25 mouse cellular contexts compared by ENCODE assay signal in the genomic region with DNA sequence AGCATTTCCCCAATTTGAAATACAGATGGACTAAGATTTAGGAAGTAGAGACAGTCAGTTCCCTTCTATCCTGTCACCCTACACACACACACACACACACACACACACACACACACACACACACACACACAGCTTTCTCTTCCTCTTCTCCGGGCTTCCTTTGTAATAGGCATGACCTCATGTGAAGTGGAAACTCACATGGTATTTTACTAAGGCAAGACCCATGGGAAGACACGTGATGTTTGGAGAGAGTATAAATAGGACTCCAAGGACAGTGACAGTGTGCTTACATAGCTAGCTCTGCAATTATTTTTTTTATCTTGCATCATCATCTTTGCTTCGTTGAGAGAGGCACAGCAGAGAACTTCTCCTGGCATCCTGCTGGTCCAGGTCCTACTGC.
DNase-seq lines count a peak whose midpoint lies in the region; ATAC-seq and TF ChIP-seq lines count a peak whose summit lies in the region.
"Had no signal": no experiment of that assay in that cellular context is flagged by ENCODE, and none has a peak within 500 bp of the region (broad histone marks: within the 10 kb centered on the region; RNA-seq: fewer than 3 reads in every experiment).

No protein-coding gene starts in this region.

- TF ChIP-seq CTCF in MEL (IDR thresholded peaks at IDR 0.05 in 2 of 3, conservative IDR thresholded peaks at IDR 0.05 in 1 of 3; ENCODE audit: control insufficient read depth in 1 of 3, insufficient read depth in 1 of 3, low read depth in 2 of 3, low read length in 3 of 3, poor library complexity in 1 of 3, severe bottlenecking in 1 of 3): no peak

- H3K79me2 ChIP-seq in MEL (ENCODE audit: control insufficient read depth, insufficient read depth, low read length, poor library complexity): no peaks in the 10 kb centered on the region

- no peak overlapping the region for H3K27ac ChIP-seq in embryonic facial prominence, embryonic 14.5 days (replicated peaks; ENCODE audit: low read depth, low read length)
- H3K27ac ChIP-seq in embryonic facial prominence, embryonic 10.5 days (replicated peaks): no peak overlapping the region
- no peak overlapping the region for H3K27ac ChIP-seq in MEL (ENCODE audit: control insufficient read depth, low read depth, low read length)
- H3K27ac ChIP-seq: embryonic facial prominence, embryonic 12.5 days; embryonic facial prominence, embryonic 15.5 days; forebrain, embryonic 10.5 days; forebrain, embryonic 12.5 days had no signal

- TF ChIP-seq EP300 in MEL (IDR thresholded peaks at IDR 0.05; ENCODE audit: low read depth in 1 of 2, low read length in 2 of 2): no peak

- ATAC-seq in embryonic facial prominence, embryonic 14.5 days (ENCODE audit: low read depth): peak; percentile 53; the same call in 1 of the 2 replicates
- 0 out of 2 replicates have a peak, but pooled peaks have one; percentile 26 for ATAC-seq in megakaryocyte progenitor cell, adult 5-6 weeks (replicated peaks; ENCODE audit: poor library complexity)
- ATAC-seq: forebrain, embryonic 14.5 days; forebrain, embryonic 16.5 days had no signal

- TF ChIP-seq POLR2A in MEL (IDR thresholded peaks at IDR 0.05; ENCODE audit: control insufficient read depth in 1 of 2, insufficient read depth in 1 of 2, low read depth in 1 of 2, low read length in 2 of 2, poor library complexity in 1 of 2): no peak

- H3K4me2 ChIP-seq in embryonic facial prominence, embryonic 14.5 days (ENCODE audit: low read depth, low read length): no peak overlapping the region
- H3K4me2 ChIP-seq: embryonic facial prominence, embryonic 12.5 days; embryonic facial prominence, embryonic 15.5 days; forebrain, embryonic 12.5 days had no signal

- DNase-seq in embryonic facial prominence, embryonic 14.5 days (ENCODE audit: low spot score): no peak
- DNase-seq in embryonic facial prominence, embryonic 10.5 days (ENCODE audit: low spot score): no peak
- DNase-seq in A20 (ENCODE audit: low read depth, low spot score) (peak; percentile 13), MEL (ENCODE audit: low read depth, low spot score) (peak; percentile 14)
- no peak for DNase-seq in cerebellum, postnatal 36 days
- no peak for DNase-seq in layer of hippocampus, adult 9-11 months
- no peak for DNase-seq in cerebellum, postnatal 14 days
- DNase-seq: adrenal gland, adult 8-10 months; adrenal gland, postnatal 14 days; adrenal gland, postnatal 36 days; cerebellum, adult 11 months; cerebellum, adult 18-20 months; cerebellum, adult 8-10 months; cerebellum, adult 9-11 months; cerebellum, postnatal 25 days; embryo, embryonic 11 days had no signal

- H3K9me3 ChIP-seq in embryonic facial prominence, embryonic 14.5 days (ENCODE audit: control insufficient read depth, low read length): no peaks in the 10 kb centered on the region
- no peaks in the 10 kb centered on the region for H3K9me3 ChIP-seq in embryonic facial prominence, embryonic 10.5 days
- H3K9me3 ChIP-seq in MEL (replicated peaks; ENCODE audit: insufficient read depth, low read length): no peaks in the 10 kb centered on the region
- H3K9me3 ChIP-seq: embryonic facial prominence, embryonic 12.5 days; embryonic facial prominence, embryonic 15.5 days; forebrain, embryonic 10.5 days; forebrain, embryonic 12.5 days; G1E had no signal

- no peaks in the 10 kb centered on the region for H3K4me1 ChIP-seq in embryonic facial prominence, embryonic 14.5 days (ENCODE audit: control insufficient read depth, insufficient read depth, low read length)
- H3K4me1 ChIP-seq in embryonic facial prominence, embryonic 10.5 days: no peaks in the 10 kb centered on the region
- H3K4me1 ChIP-seq in MEL (ENCODE audit: control insufficient read depth in 1 of 2, insufficient read depth in 2 of 2, low read length in 2 of 2): no peaks in the 10 kb centered on the region
- H3K4me1 ChIP-seq: embryonic facial prominence, embryonic 12.5 days; embryonic facial prominence, embryonic 15.5 days; forebrain, embryonic 10.5 days; forebrain, embryonic 12.5 days had no signal

- no peak overlapping the region for H3K9ac ChIP-seq in embryonic facial prominence, embryonic 14.5 days (ENCODE audit: low read depth, low read length)
- H3K9ac ChIP-seq in MEL (ENCODE audit: control insufficient read depth, low read depth, low read length, poor library complexity, severe bottlenecking): no peak overlapping the region
- H3K9ac ChIP-seq: embryonic facial prominence, embryonic 12.5 days; embryonic facial prominence, embryonic 15.5 days; forebrain, embryonic 12.5 days had no signal

- no peak overlapping the region for H3K4me3 ChIP-seq in embryonic facial prominence, embryonic 14.5 days (ENCODE audit: low read depth, low read length)
- H3K4me3 ChIP-seq in embryonic facial prominence, embryonic 10.5 days: no peak overlapping the region
- H3K4me3 ChIP-seq in MEL (ENCODE audit: control insufficient read depth in 1 of 2, insufficient read depth in 1 of 2, low read depth in 2 of 2, low read length in 2 of 2): no peak overlapping the region
- H3K4me3 ChIP-seq: embryonic facial prominence, embryonic 12.5 days; embryonic facial prominence, embryonic 15.5 days; erythroblast, embryonic 14.5 days; forebrain, embryonic 10.5 days; forebrain, embryonic 12.5 days had no signal

- WGBS in embryonic facial prominence, embryonic 14.5 days: 76% methylated on average over 3 of the region's 3 CpGs
- 80% methylated on average over 3 of the region's 3 CpGs for WGBS in embryonic facial prominence, embryonic 10.5 days

- no peaks in the 10 kb centered on the region for H3K27me3 ChIP-seq in embryonic facial prominence, embryonic 14.5 days (replicated peaks; ENCODE audit: control insufficient read depth, insufficient read depth, low read length)
- no peaks in the 10 kb centered on the region for H3K27me3 ChIP-seq in embryonic facial prominence, embryonic 10.5 days (replicated peaks; ENCODE audit: low read depth, poor library complexity, severe bottlenecking)
- no peaks in the 10 kb centered on the region; a peak in 2 of 4 replicates for H3K27me3 ChIP-seq in MEL (ENCODE audit: control insufficient read depth in 1 of 2, insufficient read depth in 2 of 2, low read length in 2 of 2)
- H3K27me3 ChIP-seq: embryonic facial prominence, embryonic 12.5 days; embryonic facial prominence, embryonic 15.5 days; forebrain, embryonic 12.5 days had no signal

- no peaks in the 10 kb centered on the region for H3K36me3 ChIP-seq in embryonic facial prominence, embryonic 14.5 days (ENCODE audit: control insufficient read depth, insufficient read depth, low read length)
- no peaks in the 10 kb centered on the region for H3K36me3 ChIP-seq in embryonic facial prominence, embryonic 10.5 days (replicated peaks)
- no peaks in the 10 kb centered on the region for H3K36me3 ChIP-seq in MEL (ENCODE audit: control insufficient read depth in 1 of 2, insufficient read depth in 2 of 2, low read length in 2 of 2)
- H3K36me3 ChIP-seq: embryonic facial prominence, embryonic 12.5 days; embryonic facial prominence, embryonic 15.5 days; forebrain, embryonic 10.5 days; forebrain, embryonic 12.5 days; G1E had no signal

- no peak for TF ChIP-seq RAD21 in MEL (IDR thresholded peaks at IDR 0.05; ENCODE audit: low read depth, low read length)

TF ChIP-seq in MEL, 35 proteins besides CTCF, POLR2A, EP300 and RAD21:
- TF ChIP-seq USF1 (IDR thresholded peaks at IDR 0.05; ENCODE audit: low read depth, low read length): no peak
- no peak for TF ChIP-seq GATA1 (IDR thresholded peaks at IDR 0.05; ENCODE audit: low read depth, low read length)
- no peak for TF ChIP-seq MEF2A (IDR thresholded peaks at IDR 0.05; ENCODE audit: extremely low read depth, insufficient replicate concordance, low read depth, low read length, poor library complexity, severe bottlenecking)
- TF ChIP-seq JUND (IDR thresholded peaks at IDR 0.05; ENCODE audit: low read depth, low read length): no peak
- TF ChIP-seq CHD2 (IDR thresholded peaks at IDR 0.05; ENCODE audit: low read length): no peak
- TF ChIP-seq CHD1 (IDR thresholded peaks at IDR 0.05; ENCODE audit: low read depth, low read length): no peak
- no peak for TF ChIP-seq TBP (IDR thresholded peaks at IDR 0.05; ENCODE audit: low read depth, low read length)
- no peak for TF ChIP-seq POLR2AphosphoS5 (IDR thresholded peaks at IDR 0.05; ENCODE audit: borderline replicate concordance, low read depth, low read length)
- TF ChIP-seq ZKSCAN1 (IDR thresholded peaks at IDR 0.05; ENCODE audit: low read depth, low read length): no peak
- TF ChIP-seq MAX (IDR thresholded peaks at IDR 0.05; ENCODE audit: low read length): no peak
- no peak for TF ChIP-seq UBTF (IDR thresholded peaks at IDR 0.05; ENCODE audit: borderline replicate concordance, insufficient read depth, low read depth, low read length)
- TF ChIP-seq RCOR1 (IDR thresholded peaks at IDR 0.05; ENCODE audit: low read depth, low read length): no peak
- no peak for TF ChIP-seq ZNF384 (IDR thresholded peaks at IDR 0.05; ENCODE audit: low read depth, low read length)
- no peak for TF ChIP-seq MYC (IDR thresholded peaks at IDR 0.05; ENCODE audit: low read depth, low read length)
- TF ChIP-seq MAZ (IDR thresholded peaks at IDR 0.05; ENCODE audit: low read depth, low read length): no peak
- no peak for TF ChIP-seq POLR2AphosphoS2 (IDR thresholded peaks at IDR 0.05; ENCODE audit: low read length)
- TF ChIP-seq SIN3A (IDR thresholded peaks at IDR 0.05; ENCODE audit: low read length): no peak

Comparison
In these comparisons a context has a peak if more than half of its experiments do, and no peak if none do; other contexts are left out.
1. DNase-seq: peak in A20 (single experiment) and MEL (single experiment); none in embryonic facial prominence, embryonic 14.5 days (single experiment), embryonic facial prominence, embryonic 10.5 days (single experiment), cerebellum, postnatal 36 days (0 of 2), layer of hippocampus, adult 9-11 months (single experiment) and cerebellum, postnatal 14 days (0 of 2).